Mouse (Mus musculus) C2C12 (cell line): ENCODE data around the gene Gm20708. TPM values are rescaled to one million over a fixed set of nuclear protein-coding genes. Genes with fewer than 3 reads are reported as not detected.

ENCODE experiments used
- H3K27me3 ChIP-seq: one replicate; pipeline ENCODE4 v1.6.1; 2011; ENCODE audit not compliant: control insufficient read depth, insufficient read depth, insufficient read length
- H3K36me3 ChIP-seq: one replicate; pipeline ENCODE4 v1.6.1; 2011; ENCODE audit not compliant: control insufficient read depth, insufficient read depth
- H3K4me3 ChIP-seq: one replicate; pipeline ENCODE4 v1.5.1; 2011; ENCODE audit warnings: mild to moderate bottlenecking, control low read depth; ENCODE audit not compliant: poor library complexity, insufficient read depth, severe bottlenecking
- H3K79me2 ChIP-seq: one replicate; pipeline ENCODE4 v1.6.1; 2011; ENCODE audit not compliant: control insufficient read depth, insufficient read depth
- H3K79me3 ChIP-seq: one replicate; pipeline ENCODE4 v1.6.1; 2011; ENCODE audit warnings: low read depth, control low read depth
- H3ac ChIP-seq: one replicate; pipeline ENCODE3; 2011; ENCODE audit warnings: low read depth; ENCODE audit not compliant: control insufficient read depth, insufficient read length
- CEBPB ChIP-seq: IDR thresholded peaks from one replicate; pipeline ENCODE4 v1.6.1; 2011; ENCODE audit warnings: low read depth, mild to moderate bottlenecking, control low read depth, moderate library complexity
- CTCF ChIP-seq: IDR thresholded peaks from one replicate; pipeline ENCODE4 v1.5.1; 2011; ENCODE audit not compliant: control insufficient read depth, insufficient read depth, insufficient read length
- FOSL1 ChIP-seq: IDR thresholded peaks from one replicate; pipeline ENCODE4 v1.8.0; 2011; ENCODE audit warnings: mild to moderate bottlenecking, low read length; ENCODE audit not compliant: poor library complexity, insufficient read depth, severe bottlenecking
- MAX ChIP-seq: IDR thresholded peaks from one replicate; pipeline ENCODE4 v1.6.1; 2011; ENCODE audit warnings: mild to moderate bottlenecking, control low read depth
- MYOD1 ChIP-seq: IDR thresholded peaks from one replicate; pipeline ENCODE4 v1.6.1; 2011; ENCODE audit warnings: low read depth; ENCODE audit not compliant: control insufficient read depth, insufficient read length
- MYOG ChIP-seq: IDR thresholded peaks from one replicate; pipeline ENCODE4 v1.6.1; 2011; ENCODE audit not compliant: control insufficient read depth, insufficient read length; ENCODE audit errors: extremely low read depth
- USF1 ChIP-seq: IDR thresholded peaks from one replicate; pipeline ENCODE4 v1.6.1; 2011; ENCODE audit warnings: low read depth, mild to moderate bottlenecking, control low read depth, moderate library complexity
- polyA plus RNA-seq: library from polyadenylated mRNA; unstranded; fragments of >200 nt; fragmentation: generic; extraction: Trizol; gene quantifications from one replicate; pipeline ENCODE4 v1.2.1, GENCODE M21; 2012; ENCODE audit warnings: missing spikeins

Gene Gm20708
- polyA plus RNA-seq, 1 experiment, result 0.16 TPM

DNA sequence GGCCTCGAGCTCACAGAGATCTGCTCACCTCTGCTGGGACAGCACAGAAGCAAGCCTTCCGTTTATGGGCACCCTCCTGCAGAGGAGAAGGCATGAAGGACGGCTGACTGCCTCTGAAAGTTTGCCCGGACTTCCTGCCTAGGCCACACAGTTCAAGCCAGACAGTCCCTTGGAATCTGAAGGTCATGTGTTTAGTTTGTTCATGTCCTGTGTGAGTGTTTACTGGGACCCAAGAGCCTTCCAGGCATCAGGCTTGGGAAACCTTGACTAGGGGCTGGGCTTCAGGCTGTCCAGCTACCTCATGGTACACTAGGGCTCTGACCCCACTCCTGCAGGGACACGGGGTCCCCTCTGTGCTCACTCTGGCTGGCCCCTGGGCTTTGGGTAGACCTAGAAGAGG lies 76.5 kb downstream of the Gm20708 start:
- H3K36me3 ChIP-seq, result no peaks in the 10 kb centered on the region
- TF ChIP-seq MAX, result no peak
- no peak for TF ChIP-seq CTCF
- TF ChIP-seq USF1, result no peak
- TF ChIP-seq CEBPB, result no peak
- TF ChIP-seq MYOD1, result no peak
- no peak for TF ChIP-seq FOSL1
- TF ChIP-seq MYOG, result no peak
- H3K27me3 ChIP-seq, result no peaks in the 10 kb centered on the region
- H3ac ChIP-seq, result no peak overlapping the region
- H3K4me3 ChIP-seq, result no peak overlapping the region
- H3K79me3 ChIP-seq, result no peaks in the 10 kb centered on the region
- no peaks in the 10 kb centered on the region for H3K79me2 ChIP-seq

DNA sequence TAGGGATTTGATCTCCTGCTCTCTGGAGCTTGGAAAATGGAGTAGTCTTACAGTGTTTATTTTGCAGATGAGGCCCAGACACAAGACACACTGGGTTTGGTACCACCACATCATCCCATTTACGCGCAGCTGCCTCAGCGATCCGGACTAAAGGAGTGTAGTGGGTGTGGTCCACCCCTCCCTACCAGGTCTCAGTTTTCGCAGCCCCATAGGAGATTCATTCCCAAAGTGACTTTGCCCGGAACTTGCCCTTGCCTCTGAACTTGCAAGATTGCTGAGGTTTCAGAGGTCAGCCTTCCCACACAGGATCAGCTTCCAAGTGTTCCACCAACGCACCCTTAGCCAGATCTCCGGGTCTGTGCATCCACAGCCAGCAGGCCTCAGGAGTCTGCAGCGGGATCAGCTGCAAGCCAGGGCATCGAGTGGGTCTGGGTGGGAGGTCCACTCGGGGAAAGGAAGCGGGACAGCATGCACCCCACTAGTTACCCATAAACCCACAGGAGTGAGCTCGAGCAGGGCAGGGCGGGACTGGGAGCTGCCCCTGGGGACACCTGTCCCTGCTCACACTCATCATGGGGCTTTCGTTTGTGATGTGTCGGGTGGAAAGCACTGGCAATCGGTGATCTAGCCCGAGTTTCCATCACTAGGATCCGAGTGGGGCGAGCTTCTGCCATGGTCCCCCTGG lies 78.8 kb downstream of the Gm20708 start:
- H3ac ChIP-seq, result no peak overlapping the region
- TF ChIP-seq CTCF, result no peak
- no peak for TF ChIP-seq FOSL1
- no peak for TF ChIP-seq MAX
- TF ChIP-seq CEBPB, result no peak
- no peak for TF ChIP-seq MYOG
- TF ChIP-seq USF1, result no peak
- no peak for TF ChIP-seq MYOD1
- no peaks in the 10 kb centered on the region for H3K79me2 ChIP-seq
- no peaks in the 10 kb centered on the region for H3K27me3 ChIP-seq
- H3K4me3 ChIP-seq, result no peak overlapping the region
- H3K36me3 ChIP-seq, result no peaks in the 10 kb centered on the region
- H3K79me3 ChIP-seq, result no peaks in the 10 kb centered on the region

DNA sequence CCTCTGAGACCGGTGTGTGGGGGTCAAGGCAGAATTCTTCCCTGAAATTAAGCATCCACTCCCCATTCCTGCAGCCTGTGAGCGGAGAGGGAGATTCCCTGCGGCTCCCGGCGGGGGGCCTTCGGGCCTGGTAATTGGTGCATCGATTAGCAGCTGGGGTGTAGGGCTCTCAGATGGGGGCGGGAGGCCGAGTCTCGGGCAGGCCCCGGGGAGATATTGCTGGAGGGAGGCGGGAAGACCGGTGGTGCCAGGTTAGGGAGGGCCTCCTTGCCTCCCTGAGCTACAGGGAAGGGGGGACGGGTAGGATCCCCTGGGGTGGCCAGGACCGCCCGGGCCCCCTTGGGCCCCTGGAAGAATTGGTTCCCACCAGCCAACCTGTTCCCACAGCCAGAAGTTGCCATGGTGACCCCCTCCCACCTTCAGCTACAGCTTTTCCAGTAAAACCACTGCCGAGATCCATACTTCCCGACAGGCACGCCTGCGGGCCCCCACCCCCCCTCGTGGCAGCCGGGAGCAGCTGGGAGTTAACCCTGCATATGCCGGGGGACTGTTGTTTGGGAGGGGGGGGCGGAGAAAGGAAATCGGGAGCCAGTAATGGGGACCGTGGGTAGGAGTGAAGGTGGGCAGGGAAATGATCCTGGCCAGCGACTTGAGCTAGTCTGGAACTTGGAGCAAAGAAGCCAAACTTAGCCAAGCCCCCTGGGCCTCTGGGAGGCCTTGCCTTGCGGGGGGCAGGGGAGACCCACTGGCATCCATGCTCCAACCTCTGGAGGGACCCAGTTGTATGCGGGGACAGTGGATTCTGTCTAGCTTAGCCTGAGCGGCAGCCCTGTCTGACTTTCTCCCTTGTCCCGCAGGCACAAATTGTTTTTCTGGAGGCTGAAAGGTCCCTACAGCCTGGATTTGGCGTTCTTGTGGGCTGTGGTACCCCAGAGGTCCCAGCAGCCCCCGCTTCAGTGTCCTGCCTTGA lies 79.7 kb downstream of the Gm20708 start:
- Histone ChIP-seq H3K36me3 (no peaks in the 10 kb centered on the region), H3K79me3 (no peaks in the 10 kb centered on the region), H3K27me3 (no peaks in the 10 kb centered on the region), H3K4me3 (no peak overlapping the region), H3ac (no peak overlapping the region), H3K79me2 (no peaks in the 10 kb centered on the region)
- no peak for TF ChIP-seq CTCF
- TF ChIP-seq FOSL1, result no peak
- TF ChIP-seq MAX, result no peak
- TF ChIP-seq MYOD1, result no peak
- no peak for TF ChIP-seq CEBPB
- TF ChIP-seq USF1, result no peak
- no peak for TF ChIP-seq MYOG

Other genes with a start within 250 kb of the Gm20708 start
- gene Tnrc6c, start 155.4 kb upstream of the Gm20708 start, polyA plus RNA-seq, result 6.3 TPM
- 0.09 TPM for gene Tmc8, start 27.6 kb upstream of the Gm20708 start, polyA plus RNA-seq
- gene Tmc6, start 27.5 kb upstream of the Gm20708 start, polyA plus RNA-seq, result 23.2 TPM
- gene 6030468B19Rik, start 12.0 kb upstream of the Gm20708 start, polyA plus RNA-seq, result not detected
- 65.3 TPM for gene Syngr2, start within 50 bp of the Gm20708 start, polyA plus RNA-seq
- gene Afmid, start 16.3 kb downstream of the Gm20708 start, polyA plus RNA-seq, result 3.2 TPM
- 265 TPM for gene Tk1, start 16.4 kb downstream of the Gm20708 start, polyA plus RNA-seq
- 230 TPM for gene Birc5, start 39.6 kb downstream of the Gm20708 start, polyA plus RNA-seq
- gene Tmem235, start 51.1 kb downstream of the Gm20708 start, polyA plus RNA-seq, result 0.05 TPM
- gene Tha1, start 63.8 kb downstream of the Gm20708 start, polyA plus RNA-seq, result 1.4 TPM
- 12.5 TPM for gene Socs3, start 160.4 kb downstream of the Gm20708 start, polyA plus RNA-seq
- 65.8 TPM for gene Pgs1, start 176.6 kb downstream of the Gm20708 start, polyA plus RNA-seq